Mouse (Mus musculus) G1E (cell line): Measurements from ENCODE around the gene 9930022D16Rik.

ENCODE experiments used
- CTCF ChIP-seq: IDR thresholded peaks from 2 replicates; pipeline ENCODE4 v1.5.1; 2012; ENCODE audit warnings: low read depth, low read length, inconsistent platforms, mixed read lengths
- GATA1 ChIP-seq: IDR thresholded peaks from 2 replicates; pipeline ENCODE4 v1.6.1; 2012; ENCODE audit warnings: borderline replicate concordance, low read length, inconsistent platforms, mixed read lengths

GRCm38 (mm10) chr11:109441119-109441518 lies 27.4 kb downstream of the 9930022D16Rik start:
- TF ChIP-seq GATA1 (no peak), CTCF (peak; percentile 47; the same call in 1 of the 2 replicates)
